Mouse (Mus musculus) CD4-positive, CD25-positive, alpha-beta regulatory T cell, adult 4 months (primary cell): ENCODE measurements around the gene Mettl6. TPM values are rescaled to one million over a fixed set of nuclear protein-coding genes. Genes with fewer than 3 reads are reported as not detected.

Experiments used
- ATAC-seq: one replicate; pipeline ENCODE4 v1.8.0; 2017
- polyA plus RNA-seq, 2 experiments: library from polyadenylated mRNA; unstranded; fragments of 100-300 nt; shearing (Covaris generic); gene quantifications; one replicate each; pipeline ENCODE4 v1.2.1; 2017

The Mettl6 gene
- polyA plus RNA-seq, 2 experiments from 2014 or later = 68.2 to 69.7 TPM

DNA sequence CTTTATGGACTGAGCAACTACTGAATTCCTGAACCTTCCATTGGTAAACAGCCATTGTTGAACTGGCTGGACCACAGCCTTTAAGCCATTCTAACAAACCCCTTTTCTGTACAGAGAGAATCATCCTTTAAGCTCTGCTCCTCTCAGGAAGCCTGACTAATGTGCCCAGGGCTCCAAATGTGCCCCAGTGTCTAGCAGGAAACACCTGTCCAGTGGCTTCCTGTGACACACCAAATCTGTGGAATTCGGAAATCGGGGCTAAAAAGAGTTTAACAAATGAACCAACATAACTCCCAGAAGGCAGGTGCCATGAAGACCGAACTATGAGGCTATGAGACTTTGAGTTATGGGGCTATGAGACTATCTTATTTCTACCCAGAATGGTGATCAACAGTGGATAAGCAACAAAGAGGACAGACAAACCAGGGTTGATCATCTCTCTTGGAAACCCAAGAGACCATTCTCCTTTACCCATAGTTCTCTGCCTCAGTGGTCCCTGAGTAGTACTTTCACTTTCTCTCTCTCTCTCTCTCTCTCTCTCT is 63.0 kb downstream of the Mettl6 start:
- ATAC-seq = no peak

DNA sequence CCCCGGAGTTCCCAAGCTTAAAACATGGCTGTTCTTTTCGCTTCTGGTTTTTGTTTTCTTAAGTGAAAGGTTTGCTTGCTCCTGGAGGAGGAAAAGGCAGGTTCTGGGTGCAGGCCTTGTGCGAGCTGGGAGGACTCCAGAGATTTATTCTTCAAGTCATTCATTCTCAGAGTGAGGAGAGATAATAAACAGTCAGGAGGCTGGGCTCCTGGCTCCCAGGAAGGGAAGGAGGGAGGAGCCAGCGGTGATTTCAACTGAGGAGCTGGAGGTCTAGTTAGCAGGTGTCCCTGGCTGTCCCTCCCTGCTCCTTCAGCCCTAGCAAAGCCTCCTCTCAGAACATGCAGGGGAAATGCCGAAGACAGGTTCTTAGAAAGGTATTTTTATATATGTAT is 65.8 kb downstream of the Mettl6 start:
- no peak for ATAC-seq

- ATAC-seq = no peak
Measured at GRCm38 (mm10) chr14:31428211-31429003, 66.4 kb downstream of the Mettl6 start.

Other genes with a start within 250 kb of the Mettl6 start
- 10 to 100 TPM; 11.8 to 12.2 TPM for gene Phf7, start 243.7 kb downstream of the Mettl6 start, polyA plus RNA-seq
- gene Bap1, start 243.6 kb downstream of the Mettl6 start, polyA plus RNA-seq = 10 to 100 TPM; 26.4 to 36.3 TPM
- under 1 TPM in 1 of 2 experiments, not detected in 1; 0.06 TPM for gene Dnah1, start 171.1 kb downstream of the Mettl6 start, polyA plus RNA-seq
- 10 to 100 TPM; 16.0 to 18.3 TPM for gene Capn7, start 158.4 kb downstream of the Mettl6 start, polyA plus RNA-seq
- 10 to 100 TPM; 15.4 to 16.8 TPM for gene Sh3bp5, start 59.0 kb downstream of the Mettl6 start, polyA plus RNA-seq
- 10 to 100 TPM in 1 of 2 experiments, 1 to 10 TPM in 1; 9.8 to 10.8 TPM for gene Eaf1, start 641 bp downstream of the Mettl6 start, polyA plus RNA-seq
- 1 to 10 TPM; 5.6 to 8.5 TPM for gene Colq, start 96.3 kb upstream of the Mettl6 start, polyA plus RNA-seq
- under 1 TPM in 1 of 2 experiments, not detected in 1; 0.62 TPM for gene Gm49387, start 145.8 kb upstream of the Mettl6 start, polyA plus RNA-seq
- gene Btd, start 146.0 kb upstream of the Mettl6 start, polyA plus RNA-seq = 10 to 100 TPM; 27.1 to 29.5 TPM
- 10 to 100 TPM; 33.3 to 37.9 TPM for gene Hacl1, start 146.2 kb upstream of the Mettl6 start, polyA plus RNA-seq